Comparison of ENCODE assay signal across 28 mouse cellular contexts in the genomic region with DNA sequence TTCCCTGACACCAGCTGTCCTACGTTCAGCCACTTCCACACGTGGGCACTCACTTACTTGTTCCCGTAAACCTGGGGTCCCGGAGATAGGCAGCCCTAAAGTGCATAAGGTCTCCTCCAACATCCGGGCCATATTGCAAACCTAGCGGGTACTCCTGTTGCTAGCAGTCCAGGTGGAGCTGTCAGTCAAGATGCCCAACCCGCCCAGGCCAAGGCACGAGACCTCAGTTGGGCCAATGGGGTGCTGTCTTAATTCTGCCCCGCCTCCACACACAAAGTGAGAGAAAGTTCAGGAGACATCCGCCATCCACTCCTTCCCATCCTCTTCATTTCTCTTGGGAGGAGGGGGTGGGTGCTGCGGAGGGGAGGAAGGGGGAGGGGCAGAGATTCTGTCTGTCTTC. TPM values are rescaled to one million over a fixed set of nuclear protein-coding genes. Genes with fewer than 3 reads are reported as not detected.
DNase-seq lines count a peak whose midpoint lies in the region; ATAC-seq and TF ChIP-seq lines count a peak whose summit lies in the region.
"Had no signal": no experiment of that assay in that cellular context is flagged by ENCODE, and none has a peak within 500 bp of the region (broad histone marks: within the 10 kb centered on the region; RNA-seq: fewer than 3 reads in every experiment).

No protein-coding gene starts in this region.

- no peak overlapping the region for H3K27ac ChIP-seq in embryonic facial prominence, embryonic 14.5 days (replicated peaks; ENCODE audit: low read depth, low read length)
- H3K27ac ChIP-seq: embryonic facial prominence, embryonic 12.5 days; forebrain, embryonic 13.5 days; heart, adult 2 months; heart, embryonic 15.5 days; hindbrain, embryonic 13.5 days; intestine, embryonic 15.5 days had no signal

- 62% methylated on average over 11 of the region's 11 CpGs for WGBS in embryonic facial prominence, embryonic 14.5 days

- TF ChIP-seq CTCF in E14TG2a.4 (conservative IDR thresholded peaks at IDR 0.05; ENCODE audit: low read length) = no peak

- peaks cover 25% of the 10 kb centered on the region; the same call in 1 of the 2 replicates for H3K36me3 ChIP-seq in E14TG2a.4 (ENCODE audit: insufficient read depth, low read length)
- no peaks in the 10 kb centered on the region for H3K36me3 ChIP-seq in embryonic facial prominence, embryonic 14.5 days (ENCODE audit: control insufficient read depth, insufficient read depth, low read length)
- H3K36me3 ChIP-seq: embryonic facial prominence, embryonic 12.5 days; G1E; heart, embryonic 15.5 days; hindbrain, embryonic 13.5 days; intestine, embryonic 15.5 days had no signal

- ATAC-seq in embryonic facial prominence, embryonic 14.5 days (ENCODE audit: low read depth) = no peak
- ATAC-seq in monocyte, adult 5-6 weeks (replicated peaks; ENCODE audit: insufficient number of reproducible peaks, low FRiP score, low TSS enrichment, poor library complexity, severe bottlenecking) = no peak
- ATAC-seq: CD4-positive, CD25-positive, alpha-beta regulatory T cell, adult 4 months; forebrain, embryonic 13.5 days; intestine, embryonic 15.5 days had no signal

- H3K9ac ChIP-seq in embryonic facial prominence, embryonic 14.5 days (ENCODE audit: low read depth, low read length) = no peak overlapping the region
- H3K9ac ChIP-seq: embryonic facial prominence, embryonic 12.5 days; forebrain, embryonic 13.5 days; forebrain, postnatal 0 days; heart, embryonic 15.5 days; hindbrain, embryonic 13.5 days; intestine, embryonic 15.5 days had no signal

- no peak overlapping the region for H3K4me2 ChIP-seq in embryonic facial prominence, embryonic 14.5 days (ENCODE audit: low read depth, low read length)
- H3K4me2 ChIP-seq: embryonic facial prominence, embryonic 12.5 days; forebrain, embryonic 13.5 days; heart, embryonic 11.5 days; heart, embryonic 15.5 days; hindbrain, embryonic 13.5 days; intestine, embryonic 15.5 days had no signal

- peak overlapping the region; percentile 55 for H3K4me3 ChIP-seq in E14TG2a.4 (replicated peaks; ENCODE audit: low read length)
- H3K4me3 ChIP-seq in embryonic facial prominence, embryonic 14.5 days (ENCODE audit: low read depth, low read length) = no peak overlapping the region
- H3K4me3 ChIP-seq: embryonic facial prominence, embryonic 12.5 days; forebrain, embryonic 13.5 days; heart, adult 2 months; heart, embryonic 15.5 days; hindbrain, embryonic 13.5 days; intestine, embryonic 15.5 days had no signal

- peaks cover 85% of the 10 kb centered on the region for H3K4me1 ChIP-seq in E14TG2a.4 (replicated peaks; ENCODE audit: low read depth, low read length)
- 0 out of 2 replicates have a peak, but pooled peaks cover 3% of the 10 kb centered on the region for H3K4me1 ChIP-seq in embryonic facial prominence, embryonic 14.5 days (ENCODE audit: control insufficient read depth, insufficient read depth, low read length)
- H3K4me1 ChIP-seq: intestine, embryonic 15.5 days had no signal

- no peaks in the 10 kb centered on the region for H3K9me3 ChIP-seq in E14TG2a.4 (ENCODE audit: low read length)
- no peaks in the 10 kb centered on the region for H3K9me3 ChIP-seq in embryonic facial prominence, embryonic 14.5 days (ENCODE audit: control insufficient read depth, low read length)
- H3K9me3 ChIP-seq: forebrain, embryonic 13.5 days; heart, embryonic 15.5 days; hindbrain, embryonic 13.5 days; intestine, embryonic 15.5 days had no signal

- no peaks in the 10 kb centered on the region for H3K27me3 ChIP-seq in E14TG2a.4 (ENCODE audit: insufficient read depth, low read length)
- H3K27me3 ChIP-seq in embryonic facial prominence, embryonic 14.5 days (replicated peaks; ENCODE audit: control insufficient read depth, insufficient read depth, low read length) = no peaks in the 10 kb centered on the region
- H3K27me3 ChIP-seq: embryonic facial prominence, embryonic 12.5 days; heart, embryonic 15.5 days; intestine, embryonic 15.5 days had no signal

- DNase-seq in embryo, embryonic 10 days (ENCODE audit: low spot score) = peak; percentile 48
- DNase-seq in embryo, embryonic 9.5 days (ENCODE audit: extremely low spot score) = no peak
- DNase-seq in R1 (ENCODE audit: low read depth, low spot score) = peak; percentile 98
- DNase-seq in embryonic facial prominence, embryonic 14.5 days (ENCODE audit: low spot score) = peak; percentile 35
- no peak for DNase-seq in urinary bladder, postnatal 14 days (ENCODE audit: low spot score)
- DNase-seq: adrenal gland, adult 2 months; adrenal gland, postnatal 25 days; B cell, adult 2 months; cerebellum, adult 2 months; cerebellum, postnatal 10 days; forebrain, postnatal 0 days; gastrocnemius, postnatal 14 days; heart, adult 2 months; heart, postnatal 14 days; kidney, adult 18-20 months had no signal

RNA-seq across cellular contexts. Expression of a gene that starts 21.0 kb away (rescaled TPM):
- polyA plus RNA-seq in embryonic facial prominence, embryonic 14.5 days (2014; fragmentation: Nextera tagmentation; extraction: Ambion mirVana) = 6.9 and 7.4 TPM in 2 replicates
- not detected in 3 replicates for total RNA-seq in monocyte, adult 5-6 weeks (2017)
- total RNA-seq: hematopoietic stem cell, adult 5-6 weeks had no signal

RNA-seq across cellular contexts. Expression of a gene that starts 37.4 kb away (rescaled TPM):
- 82.7 and 94.0 TPM in 2 replicates for polyA plus RNA-seq in embryonic facial prominence, embryonic 14.5 days (2014; fragmentation: Nextera tagmentation; extraction: Ambion mirVana)
- 1.1 to 3.2 TPM (median 1.3 TPM) in 3 replicates for total RNA-seq in monocyte, adult 5-6 weeks (2017)

RNA-seq across cellular contexts. Expression of a gene that starts 41.4 kb away (rescaled TPM):
- polyA plus RNA-seq in embryonic facial prominence, embryonic 14.5 days (2014; fragmentation: Nextera tagmentation; extraction: Ambion mirVana) = 2.7 and 3.3 TPM in 2 replicates
- total RNA-seq in monocyte, adult 5-6 weeks (2017) = not detected in 3 replicates
- total RNA-seq: adrenal gland, adult 2 months; adrenal gland, postnatal 25 days; common myeloid progenitor, adult 5-6 weeks; G1E; gastrocnemius, adult 18-20 months; gastrocnemius, postnatal 14 days; heart, adult 2 months; heart, postnatal 14 days; hematopoietic stem cell, adult 5-6 weeks had no signal
- polyA plus RNA-seq: CD4-positive, CD25-positive, alpha-beta regulatory T cell, adult 4 months; heart, adult 2 months had no signal

RNA-seq across cellular contexts. Expression of a gene that starts 41.6 kb away (rescaled TPM):
- 977 and 1,053 TPM in 2 replicates for polyA plus RNA-seq in embryonic facial prominence, embryonic 14.5 days (2014; fragmentation: Nextera tagmentation; extraction: Ambion mirVana)
- 315 to 382 TPM (median 356 TPM) in 3 replicates for total RNA-seq in monocyte, adult 5-6 weeks (2017)

RNA-seq across cellular contexts. Expression of a gene that starts 41.9 kb away (rescaled TPM):
- polyA plus RNA-seq in embryonic facial prominence, embryonic 14.5 days (2014; fragmentation: Nextera tagmentation; extraction: Ambion mirVana) = 221 and 243 TPM in 2 replicates
- total RNA-seq in monocyte, adult 5-6 weeks (2017) = 12.1 to 40.3 TPM (median 26.7 TPM) in 3 replicates

Comparison
In these comparisons a context has a peak if more than half of its experiments do, and no peak if none do; other contexts are left out.
1. DNase-seq: peak in embryo, embryonic 10 days (single experiment), R1 (single experiment) and embryonic facial prominence, embryonic 14.5 days (single experiment); none in embryo, embryonic 9.5 days (single experiment) and urinary bladder, postnatal 14 days (single experiment).